Mouse (Mus musculus) erythroblast, embryonic 14.5 days (primary cell): Measurements from ENCODE around the gene Gpc3.

ENCODE experiments used
- GATA1 ChIP-seq: IDR thresholded peaks from 2 replicates; pipeline ENCODE4 v1.6.1; 2012; ENCODE audit warnings: low read length, inconsistent platforms, mixed read lengths
- TAL1 ChIP-seq: IDR thresholded peaks from 3 replicates; pipeline ENCODE4 v1.6.1; 2012; ENCODE audit warnings: low read length, inconsistent platforms, mixed read lengths

DNA sequence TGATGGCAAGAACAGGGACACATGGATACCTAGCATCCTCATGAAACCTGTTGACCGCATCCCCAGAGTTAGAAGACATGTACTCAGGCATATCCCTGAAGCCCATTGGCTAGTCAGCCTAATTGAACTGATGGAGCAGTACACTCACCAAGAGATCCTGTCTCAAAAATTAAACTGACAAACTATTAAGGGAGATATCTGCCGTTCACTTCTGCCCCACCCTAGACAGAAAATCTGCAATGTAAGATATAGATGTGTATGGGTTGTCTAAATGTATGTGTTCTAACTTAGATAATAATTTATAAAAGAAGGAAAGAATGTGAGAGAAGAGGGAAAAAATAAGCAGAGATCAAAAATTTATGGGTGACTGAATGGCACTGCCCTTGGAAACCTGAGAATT, 212.6 kb downstream of the Gpc3 start:
- TF ChIP-seq TAL1 (no peak), GATA1 (no peak)
